ENCODE assay signal across 8 mouse cellular contexts in the genomic region with DNA sequence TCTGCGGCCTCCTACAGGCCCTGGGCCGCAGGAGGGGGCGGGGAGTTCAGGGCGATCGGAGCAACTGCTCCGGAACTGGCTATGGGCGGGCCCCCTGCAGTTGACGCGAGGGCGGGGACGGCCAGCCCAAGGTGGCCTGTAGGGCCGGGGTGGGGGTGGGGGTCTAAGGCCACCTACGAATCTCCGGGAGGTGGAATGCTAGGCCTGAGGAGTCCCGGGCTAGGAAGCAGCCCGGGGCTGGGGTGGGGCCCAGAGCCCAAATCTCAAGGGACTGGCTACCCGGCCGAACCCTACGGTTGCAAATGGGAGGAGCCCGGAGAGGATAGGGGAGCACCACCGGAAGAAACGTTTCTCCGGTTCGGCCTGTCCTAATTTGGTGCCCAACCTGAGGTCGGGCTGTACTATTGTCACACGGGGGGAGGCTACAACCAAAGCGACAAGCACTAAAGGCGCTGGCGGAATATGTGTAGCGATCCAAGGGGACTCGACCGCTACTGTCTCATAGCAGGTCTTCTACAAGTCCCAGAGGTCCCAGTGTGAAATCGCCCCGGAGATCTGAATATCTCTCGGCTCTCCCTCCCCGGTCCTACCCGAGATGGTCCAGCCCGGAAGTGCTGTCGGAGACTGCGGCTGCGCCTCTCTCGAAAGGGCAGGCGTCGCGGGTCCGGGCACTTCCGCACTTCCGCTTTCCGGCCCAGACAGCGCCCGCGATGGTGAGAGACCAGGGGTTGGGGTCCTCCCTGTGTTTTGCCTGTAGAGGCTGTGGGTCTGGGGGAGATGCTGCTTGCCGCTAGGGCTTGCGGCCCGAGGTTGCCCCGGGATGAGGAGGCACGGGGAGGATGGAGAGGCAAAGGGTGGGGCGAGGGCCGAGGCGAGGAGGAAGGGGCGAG. TPM values are rescaled to one million over a fixed set of nuclear protein-coding genes. Genes with fewer than 3 reads are reported as not detected.
DNase-seq lines count a peak whose midpoint lies in the region; ATAC-seq lines count a peak whose summit lies in the region.

A gene (minus strand): TSS at position 388 of the 890 bp plus-strand sequence.
A gene (plus strand): TSS at position 620 of the 890 bp plus-strand sequence.

- no peaks in the 10 kb centered on the region for H3K9me3 ChIP-seq in heart, embryonic 13.5 days
- H3K9me3 ChIP-seq in liver, embryonic 12.5 days (replicated peaks): no peaks in the 10 kb centered on the region
- no peaks in the 10 kb centered on the region for H3K9me3 ChIP-seq in stomach, embryonic 15.5 days

- peak within 1 kb of the TSS; percentile 99 for H3K27ac ChIP-seq in brown adipose tissue, adult 24 weeks (replicated peaks; ENCODE audit: low read depth, low read length)
- H3K27ac ChIP-seq in heart, embryonic 13.5 days (replicated peaks): peak within 1 kb of the TSS; percentile 96
- peak within 1 kb of the TSS; percentile 97 for H3K27ac ChIP-seq in liver, embryonic 12.5 days
- H3K27ac ChIP-seq in stomach, embryonic 15.5 days: peak within 1 kb of the TSS; percentile 98

- peak within 1 kb of the TSS; percentile 83 for H3K4me3 ChIP-seq in brown adipose tissue, adult 24 weeks (ENCODE audit: insufficient read depth, low read depth, low read length)
- H3K4me3 ChIP-seq in heart, embryonic 13.5 days: peak within 1 kb of the TSS; percentile 96
- H3K4me3 ChIP-seq in liver, embryonic 12.5 days: peak within 1 kb of the TSS; percentile 83
- peak within 1 kb of the TSS; percentile 99 for H3K4me3 ChIP-seq in stomach, embryonic 15.5 days (replicated peaks)

- no peaks in the 10 kb centered on the region for H3K27me3 ChIP-seq in heart, embryonic 13.5 days (replicated peaks)
- no peaks in the 10 kb centered on the region for H3K27me3 ChIP-seq in liver, embryonic 12.5 days (replicated peaks)
- no peaks in the 10 kb centered on the region for H3K27me3 ChIP-seq in stomach, embryonic 15.5 days (replicated peaks)

- WGBS in heart, embryonic 13.5 days: under 1% methylated on average over 58 of the region's 61 CpGs
- WGBS in liver, embryonic 12.5 days (ENCODE audit: insufficient replicate concordance): under 1% methylated on average over 60 of the region's 61 CpGs
- 0% methylated on average over 59 of the region's 61 CpGs for WGBS in stomach, embryonic 15.5 days

- peaks cover 57% of the 10 kb centered on the region for H3K36me3 ChIP-seq in heart, embryonic 13.5 days
- H3K36me3 ChIP-seq in liver, embryonic 12.5 days: peaks cover 59% of the 10 kb centered on the region
- peaks cover 40% of the 10 kb centered on the region for H3K36me3 ChIP-seq in stomach, embryonic 15.5 days

- peak; percentile 93 for DNase-seq in CD4-positive, CD25-positive, alpha-beta regulatory T cell, adult 2 months (ENCODE audit: low read depth, low spot score)
- DNase-seq in fat pad, adult 2 months (ENCODE audit: extremely low read depth, low read depth, low spot score): peak; percentile 51
- DNase-seq in kidney, postnatal 10 days: peak; percentile 95
- peak; percentile 94 for DNase-seq in natural killer cell, adult 2 months (ENCODE audit: low spot score in 2 of 2)

- peak within 1 kb of the TSS; percentile 94 for H3K4me2 ChIP-seq in heart, embryonic 13.5 days
- H3K4me2 ChIP-seq in liver, embryonic 12.5 days: peak within 1 kb of the TSS; percentile 93
- peak within 1 kb of the TSS; percentile 71 for H3K4me2 ChIP-seq in stomach, embryonic 15.5 days

- H3K4me1 ChIP-seq in brown adipose tissue, adult 24 weeks (ENCODE audit: control insufficient read depth, insufficient read depth, insufficient read length, low read length): peaks cover 4% of the 10 kb centered on the region; the same call in 1 of the 2 replicates
- peaks cover 24% of the 10 kb centered on the region for H3K4me1 ChIP-seq in heart, embryonic 13.5 days
- peaks cover 71% of the 10 kb centered on the region for H3K4me1 ChIP-seq in liver, embryonic 12.5 days
- peaks cover 15% of the 10 kb centered on the region for H3K4me1 ChIP-seq in stomach, embryonic 15.5 days

- peak within 1 kb of the TSS; percentile 97 for H3K9ac ChIP-seq in heart, embryonic 13.5 days
- peak within 1 kb of the TSS; percentile 93 for H3K9ac ChIP-seq in liver, embryonic 12.5 days
- H3K9ac ChIP-seq in stomach, embryonic 15.5 days: peak within 1 kb of the TSS; percentile 98

- peak; percentile 90 for ATAC-seq in heart, embryonic 13.5 days (ENCODE audit: extremely low read depth, insufficient number of reproducible peaks, low FRiP score, low TSS enrichment)
- ATAC-seq in liver, embryonic 12.5 days: peak; percentile 92
- ATAC-seq in stomach, embryonic 15.5 days (ENCODE audit: insufficient read depth, low FRiP score, low read depth): peak; percentile 95

RNA-seq across cellular contexts. Expression of the first gene that starts in this region (rescaled TPM):
- 19.7 and 31.6 TPM in 2 replicates for polyA plus RNA-seq in brown adipose tissue, adult 24 weeks (2012; ENCODE audit: insufficient read depth, insufficient read length, missing spikeins)
- 39.6 and 41.5 TPM in 2 replicates for polyA plus RNA-seq in heart, embryonic 13.5 days (2015; fragmentation: Nextera tagmentation; extraction: Ambion mirVana)
- 29.2 and 33.3 TPM in 2 replicates for polyA plus RNA-seq in liver, embryonic 12.5 days (2016; fragmentation: Nextera tagmentation; extraction: Ambion mirVana)
- 44.1 and 44.2 TPM in 2 replicates for polyA plus RNA-seq in stomach, embryonic 15.5 days (2015; fragmentation: Nextera tagmentation; extraction: Ambion mirVana)

RNA-seq across cellular contexts. Expression of the second gene that starts in this region (rescaled TPM):
- 70.6 and 98.1 TPM in 2 replicates for polyA plus RNA-seq in brown adipose tissue, adult 24 weeks (2012; ENCODE audit: insufficient read depth, insufficient read length, missing spikeins)
- 264 and 283 TPM in 2 replicates for polyA plus RNA-seq in heart, embryonic 13.5 days (2015; fragmentation: Nextera tagmentation; extraction: Ambion mirVana)
- 275 and 294 TPM in 2 replicates for polyA plus RNA-seq in liver, embryonic 12.5 days (2016; fragmentation: Nextera tagmentation; extraction: Ambion mirVana)
- polyA plus RNA-seq in stomach, embryonic 15.5 days (2015; fragmentation: Nextera tagmentation; extraction: Ambion mirVana): 362 and 387 TPM in 2 replicates

Comparison
In these comparisons a context has a peak if more than half of its experiments do, and no peak if none do; other contexts are left out.
1. Peak in every context shown above with its lines: DNase-seq, ATAC-seq, H3K4me3 ChIP-seq and H3K27ac ChIP-seq.